Mouse (Mus musculus) heart, embryonic 16.5 days (tissue): Measurements from ENCODE around the gene Olfr600. TPM values are rescaled to one million over a fixed set of nuclear protein-coding genes. Genes with fewer than 3 reads are reported as not detected.

Experiments
- polyA plus RNA-seq: library from polyadenylated mRNA; unstranded; fragments of >200 nt; fragmentation: Nextera tagmentation; extraction: Ambion mirVana; gene quantifications from 2 replicates; pipeline ENCODE4 v1.2.1, GENCODE M21; 2015

The Olfr600 gene
- polyA plus RNA-seq, 1 experiment from 2014 or later, result not detected

Other genes with a start within 250 kb of the Olfr600 start
- gene Olfr586, start 224.0 kb downstream of the Olfr600 start, polyA plus RNA-seq, result not detected in 2 replicates
- gene Olfr588-ps1, start 208.8 kb downstream of the Olfr600 start, polyA plus RNA-seq, result not detected in 2 replicates
- gene Olfr589, start 193.3 kb downstream of the Olfr600 start, polyA plus RNA-seq, result not detected in 2 replicates
- gene Olfr591, start 171.3 kb downstream of the Olfr600 start, polyA plus RNA-seq, result not detected in 2 replicates
- gene Olfr592, start 164.9 kb downstream of the Olfr600 start, polyA plus RNA-seq, result not detected in 2 replicates
- not detected in 2 replicates for gene Olfr593, start 137.8 kb downstream of the Olfr600 start, polyA plus RNA-seq
- not detected in 2 replicates for gene Olfr594, start 132.7 kb downstream of the Olfr600 start, polyA plus RNA-seq
- gene Usp17ld, start 97.2 kb downstream of the Olfr600 start, polyA plus RNA-seq, result not detected in 2 replicates
- not detected in 2 replicates for gene Olfr596, start 44.0 kb downstream of the Olfr600 start, polyA plus RNA-seq
- gene Olfr597, start 33.4 kb downstream of the Olfr600 start, polyA plus RNA-seq, result not detected in 2 replicates
- not detected in 2 replicates for gene Olfr598, start 26.1 kb downstream of the Olfr600 start, polyA plus RNA-seq
- not detected in 2 replicates for gene Olfr599, start 13.8 kb downstream of the Olfr600 start, polyA plus RNA-seq
- gene Olfr601, start 13.0 kb upstream of the Olfr600 start, polyA plus RNA-seq, result not detected in 2 replicates
- not detected in 2 replicates for gene Olfr603, start 36.5 kb upstream of the Olfr600 start, polyA plus RNA-seq
- gene Usp17lc, start 65.4 kb upstream of the Olfr600 start, polyA plus RNA-seq, result not detected in 2 replicates
- not detected in 2 replicates for gene Olfr605, start 95.8 kb upstream of the Olfr600 start, polyA plus RNA-seq
- gene Olfr606, start 99.4 kb upstream of the Olfr600 start, polyA plus RNA-seq, result not detected in 2 replicates
- 0.32 and 0.55 TPM in 2 replicates for gene Olfr607, start 114.5 kb upstream of the Olfr600 start, polyA plus RNA-seq
- gene Olfr608, start 120.2 kb upstream of the Olfr600 start, polyA plus RNA-seq, result 0.91 and 1.2 TPM in 2 replicates
- gene Olfr609, start 148.4 kb upstream of the Olfr600 start, polyA plus RNA-seq, result not detected in 2 replicates
- not detected in 2 replicates for gene Olfr610, start 162.5 kb upstream of the Olfr600 start, polyA plus RNA-seq
- gene Olfr611, start 171.2 kb upstream of the Olfr600 start, polyA plus RNA-seq, result not detected in 2 replicates
- not detected in 2 replicates for gene Olfr612, start 193.0 kb upstream of the Olfr600 start, polyA plus RNA-seq
- gene Olfr613, start 198.4 kb upstream of the Olfr600 start, polyA plus RNA-seq, result not detected in 2 replicates
- gene Olfr615, start 206.4 kb upstream of the Olfr600 start, polyA plus RNA-seq, result not detected in 2 replicates
- not detected in 2 replicates for gene Olfr616, start 219.5 kb upstream of the Olfr600 start, polyA plus RNA-seq
- not detected in 2 replicates for gene Olfr617, start 223.4 kb upstream of the Olfr600 start, polyA plus RNA-seq
- not detected in 2 replicates for gene Olfr618, start 240.4 kb upstream of the Olfr600 start, polyA plus RNA-seq